Mouse (Mus musculus): ENCODE data around the gene Snx22. TPM values are rescaled to one million over a fixed set of nuclear protein-coding genes. Genes with fewer than 3 reads are reported as not detected.

The Snx22 gene
- total and polyA plus RNA-seq, 3 experiments, result 0.39 to 11.4 TPM; not detected in 1

- no peak for TF ChIP-seq CHD1 (IDR thresholded peaks at IDR 0.05; ENCODE audit: low read depth, low read length)
- TF ChIP-seq JUND (conservative IDR thresholded peaks at IDR 0.05; ENCODE audit: low read depth, low read length), result no peak
- peak; percentile 63; the same call in 1 of the 2 replicates for TF ChIP-seq KAT2A (IDR thresholded peaks at IDR 0.05; ENCODE audit: insufficient replicate concordance, low read length)
- peak in 1 of 2 experiments; percentile 9; a peak in 1 of 4 replicates for TF ChIP-seq CTCF (conservative IDR thresholded peaks at IDR 0.05 in 1 of 2, IDR thresholded peaks at IDR 0.05 in 1 of 2; ENCODE audit: low read depth in 2 of 2, low read length in 2 of 2)
- TF ChIP-seq TCF12 (IDR thresholded peaks at IDR 0.05; ENCODE audit: low read depth, low read length), result peak; percentile 76
- no peak for TF ChIP-seq JUN (IDR thresholded peaks at IDR 0.05; ENCODE audit: insufficient read depth, low read depth, low read length)
- TF ChIP-seq ZNF384 (IDR thresholded peaks at IDR 0.05; ENCODE audit: low read depth, low read length), result no peak
- TF ChIP-seq POLR2AphosphoS2 (IDR thresholded peaks at IDR 0.05; ENCODE audit: low read depth, low read length), result peak; percentile 68; the same call in 1 of the 2 replicates
- TF ChIP-seq ETS1 (conservative IDR thresholded peaks at IDR 0.05; ENCODE audit: low read depth, low read length), result no peak
- TF ChIP-seq NELFE (IDR thresholded peaks at IDR 0.05; ENCODE audit: low read depth, low read length), result peak; percentile 91
- peak; percentile 79; the same call in 1 of the 2 replicates for TF ChIP-seq MAX (IDR thresholded peaks at IDR 0.05; ENCODE audit: low read length)
- TF ChIP-seq RCOR1 (conservative IDR thresholded peaks at IDR 0.05; ENCODE audit: low read depth, low read length), result no peak
- peak; percentile 83 for TF ChIP-seq NRF1 (IDR thresholded peaks at IDR 0.05; ENCODE audit: low read depth, low read length)
- TF ChIP-seq BHLHE40 (IDR thresholded peaks at IDR 0.05; ENCODE audit: low read depth, low read length), result peak; percentile 52
Measured at GRCm38 (mm10) chr9:66059583-66060307, 9.8 kb downstream of the Snx22 start, which contains the start of gene Ppib (continued).

GRCm38 (mm10) chr9:66053620-66054019 lies 15.9 kb downstream of the Snx22 start:
- H3K27me3 ChIP-seq (replicated peaks), result no peaks in the 10 kb centered on the region
- dilution Hi-C loops (cut with MboI; ENCODE audit: extremely low pct_ligation_motif_present, extremely low pct_unique_long_range_greater_than_20kb, low sequenced_read_pairs), result no loop called here
- H3K79me2 ChIP-seq (replicated peaks; ENCODE audit: control insufficient read depth, extremely low read depth, insufficient read depth, poor library complexity, severe bottlenecking), result no peaks in the 10 kb centered on the region
- no peaks in the 10 kb centered on the region for H3K36me3 ChIP-seq (replicated peaks in 1 of 2; ENCODE audit: control insufficient read depth in 1 of 2, insufficient read depth in 1 of 2, low read length in 1 of 2)
- H3K4me2 ChIP-seq (ENCODE audit: insufficient read depth, low read depth, poor library complexity, severe bottlenecking), result no peak overlapping the region
- H3K9ac ChIP-seq (ENCODE audit: insufficient read depth, low read depth), result no peak overlapping the region
- H3K4me3 ChIP-seq (replicated peaks in 1 of 3; ENCODE audit: low read depth in 2 of 3, low read length in 2 of 3, poor library complexity in 1 of 3), result no peak overlapping the region
- peaks cover 3 to 7% of the 10 kb centered on the region in 2 experiments; a peak in 3 of 4 replicates for H3K4me1 ChIP-seq (ENCODE audit: control insufficient read depth in 1 of 2, insufficient read depth in 2 of 2)
- DNase-seq (ENCODE audit: extremely low read depth), result no peak
- peaks cover 5% of the 10 kb centered on the region for H3K9me3 ChIP-seq (replicated peaks; ENCODE audit: low read length)
- in situ Hi-C loops (cut with MboI; ENCODE audit: low pct_ligation_motif_present, low pct_unique_long_range_greater_than_20kb, low sequenced_read_pairs), result no loop called here
- H3K27ac ChIP-seq (ENCODE audit: insufficient read depth, low read depth), result no peak overlapping the region
- TF ChIP-seq ELF1 (IDR thresholded peaks at IDR 0.05; ENCODE audit: low read depth, low read length), result no peak
- TF ChIP-seq ZNF384 (IDR thresholded peaks at IDR 0.05; ENCODE audit: low read depth, low read length), result no peak
- peak in 1 of 2 experiments; percentile 20; a peak in 1 of 4 replicates for TF ChIP-seq CTCF (conservative IDR thresholded peaks at IDR 0.05 in 1 of 2, IDR thresholded peaks at IDR 0.05 in 1 of 2; ENCODE audit: low read depth in 2 of 2, low read length in 2 of 2)

- TF ChIP-seq ELF1 (IDR thresholded peaks at IDR 0.05; ENCODE audit: low read depth, low read length) (no peak), CHD2 (IDR thresholded peaks at IDR 0.05; ENCODE audit: low read length) (no peak), PAX5 (IDR thresholded peaks at IDR 0.05; ENCODE audit: low read length) (no peak), JUN (IDR thresholded peaks at IDR 0.05; ENCODE audit: insufficient read depth, low read depth, low read length) (no peak), TBP (conservative IDR thresholded peaks at IDR 0.05; ENCODE audit: low read depth, low read length) (no peak), RCOR1 (conservative IDR thresholded peaks at IDR 0.05; ENCODE audit: low read depth, low read length) (no peak), BHLHE40 (IDR thresholded peaks at IDR 0.05; ENCODE audit: low read depth, low read length) (no peak)
- DNase-seq (ENCODE audit: extremely low read depth), result no peak
Measured at GRCm38 (mm10) chr9:66052731-66053130, 16.8 kb downstream of the Snx22 start.

More at GRCm38 (mm10) chr9:66052731-66053130, 16.8 kb downstream of the Snx22 start:
- H3K4me2 ChIP-seq (ENCODE audit: insufficient read depth, low read depth, poor library complexity, severe bottlenecking), result no peak overlapping the region
- no peaks in the 10 kb centered on the region for H3K4me1 ChIP-seq (ENCODE audit: control insufficient read depth in 1 of 2, insufficient read depth in 2 of 2)
- H3K36me3 ChIP-seq (replicated peaks in 1 of 2; ENCODE audit: control insufficient read depth in 1 of 2, insufficient read depth in 1 of 2, low read length in 1 of 2), result peaks cover 0 to under 1% of the 10 kb centered on the region in 2 experiments
- in situ Hi-C loops (cut with MboI; ENCODE audit: low pct_ligation_motif_present, low pct_unique_long_range_greater_than_20kb, low sequenced_read_pairs), result no loop called here
- no peak overlapping the region for H3K4me3 ChIP-seq (replicated peaks in 1 of 3; ENCODE audit: low read depth in 2 of 3, low read length in 2 of 3, poor library complexity in 1 of 3)
- dilution Hi-C loops (cut with MboI; ENCODE audit: extremely low pct_ligation_motif_present, extremely low pct_unique_long_range_greater_than_20kb, low sequenced_read_pairs), result no loop called here
- no peaks in the 10 kb centered on the region for H3K79me2 ChIP-seq (replicated peaks; ENCODE audit: control insufficient read depth, extremely low read depth, insufficient read depth, poor library complexity, severe bottlenecking)
- H3K9me3 ChIP-seq (replicated peaks; ENCODE audit: low read length), result peaks cover 5% of the 10 kb centered on the region
- H3K27ac ChIP-seq (ENCODE audit: insufficient read depth, low read depth), result no peak overlapping the region
- no peaks in the 10 kb centered on the region for H3K27me3 ChIP-seq (replicated peaks)
- H3K9ac ChIP-seq (ENCODE audit: insufficient read depth, low read depth), result no peak overlapping the region
